Mouse (Mus musculus): ENCODE measurements around the gene Mfap1b. TPM values are rescaled to one million over a fixed set of nuclear protein-coding genes. Genes with fewer than 3 reads are reported as not detected.

Gene Mfap1b
- polyA plus RNA-seq, 1 experiment, result 2.0 TPM

- Histone ChIP-seq H3K36me3 (ENCODE audit: control insufficient read depth, insufficient read depth, low read length) (peaks cover 3% of the 10 kb centered on the region; the same call in 1 of the 2 replicates), H3K4me1 (ENCODE audit: control insufficient read depth, insufficient read depth, insufficient read length) (no peaks in the 10 kb centered on the region; the same call in 1 of the 2 replicates), H3K27ac (ENCODE audit: insufficient read depth, low read length) (peak overlapping the region; percentile 96), H3K27me3 (ENCODE audit: control insufficient read depth, insufficient read depth, low read length) (no peaks in the 10 kb centered on the region), H3K4me3 (ENCODE audit: extremely low read depth, insufficient read depth, insufficient read length) (peak overlapping the region; percentile 100)
- peak; percentile 7 to 38 for DNase-seq (ENCODE audit: low read depth in 1 of 2, low spot score in 2 of 2)
- WGBS, result under 1% methylated on average over 32 of the region's 32 CpGs
- TF ChIP-seq POLR2A (IDR thresholded peaks at IDR 0.05; ENCODE audit: low read depth, low read length), result no peak
- TF ChIP-seq CTCF (IDR thresholded peaks at IDR 0.05; ENCODE audit: extremely low read depth, insufficient read depth, insufficient read length, insufficient replicate concordance), result no peak
Measured at GRCm38 (mm10) chr2:121414139-121414685, 59.7 kb downstream of the Mfap1b start.

- DNase-seq (ENCODE audit: low read depth in 1 of 2, low spot score in 2 of 2), result peak; percentile 74 to 93
Measured at GRCm38 (mm10) chr2:121413387-121414042, 60.4 kb downstream of the Mfap1b start, which contains the start of the genes Pdia3 and Catsper2. TSS of gene Pdia3 (plus strand) at chr2:121413775. TSS of gene Catsper2 (minus strand) at chr2:121413792.

GRCm38 (mm10) chr2:121412843-121413386, 61.0 kb downstream of the Mfap1b start:
- Histone ChIP-seq H3K36me3 (ENCODE audit: control insufficient read depth, insufficient read depth, low read length) (peaks cover 3% of the 10 kb centered on the region; the same call in 1 of the 2 replicates), H3K4me3 (ENCODE audit: extremely low read depth, insufficient read depth, insufficient read length) (peak overlapping the region; percentile 100), H3K4me1 (ENCODE audit: control insufficient read depth, insufficient read depth, insufficient read length) (no peaks in the 10 kb centered on the region; the same call in 1 of the 2 replicates), H3K27me3 (ENCODE audit: control insufficient read depth, insufficient read depth, low read length) (no peaks in the 10 kb centered on the region), H3K27ac (ENCODE audit: insufficient read depth, low read length) (peak overlapping the region; percentile 91)
- DNase-seq (ENCODE audit: low read depth in 1 of 2, low spot score in 2 of 2), result peak; percentile 5 to 15
- 5% methylated on average over 4 of the region's 4 CpGs for WGBS
- TF ChIP-seq POLR2A (IDR thresholded peaks at IDR 0.05; ENCODE audit: low read depth, low read length) (no peak), CTCF (IDR thresholded peaks at IDR 0.05; ENCODE audit: extremely low read depth, insufficient read depth, insufficient read length, insufficient replicate concordance) (no peak)

More at GRCm38 (mm10) chr2:121413387-121414042, 60.4 kb downstream of the Mfap1b start, which contains the start of the genes Pdia3 and Catsper2:
- WGBS, result under 1% methylated on average over 68 of the region's 68 CpGs
- peaks cover 3% of the 10 kb centered on the region; the same call in 1 of the 2 replicates for H3K36me3 ChIP-seq (ENCODE audit: control insufficient read depth, insufficient read depth, low read length)
- peak within 1 kb of the TSS; percentile 96 for H3K27ac ChIP-seq (ENCODE audit: insufficient read depth, low read length)
- TF ChIP-seq CTCF (IDR thresholded peaks at IDR 0.05; ENCODE audit: extremely low read depth, insufficient read depth, insufficient read length, insufficient replicate concordance), result no peak
- TF ChIP-seq POLR2A (IDR thresholded peaks at IDR 0.05; ENCODE audit: low read depth, low read length), result peak; percentile 96
- H3K4me1 ChIP-seq (ENCODE audit: control insufficient read depth, insufficient read depth, insufficient read length), result no peaks in the 10 kb centered on the region; the same call in 1 of the 2 replicates
- H3K27me3 ChIP-seq (ENCODE audit: control insufficient read depth, insufficient read depth, low read length), result no peaks in the 10 kb centered on the region
- peak within 1 kb of the TSS; percentile 100 for H3K4me3 ChIP-seq (ENCODE audit: extremely low read depth, insufficient read depth, insufficient read length)

Other genes starting within 250 kb of the Mfap1b start
- gene Trp53bp1, start 202.7 kb downstream of the Mfap1b start, polyA plus RNA-seq (2012; rRNA removed), result 16.5 and 21.1 TPM in 2 replicates
- gene Map1a, start 184.5 kb downstream of the Mfap1b start, polyA plus RNA-seq (2012; rRNA removed), result 1.2 and 1.3 TPM in 2 replicates
- 8.7 and 9.3 TPM in 2 replicates for gene Ppip5k1, start 118.7 kb downstream of the Mfap1b start, polyA plus RNA-seq (2012; rRNA removed)
- 0.36 and 0.43 TPM in 2 replicates for gene Ckmt1, start 116.4 kb downstream of the Mfap1b start, polyA plus RNA-seq (2012; rRNA removed)
- gene Strc, start 86.9 kb downstream of the Mfap1b start, polyA plus RNA-seq (2012; rRNA removed), result 0.05 and 0.07 TPM in 2 replicates
- gene Pdia3, start 60.3 kb downstream of the Mfap1b start, polyA plus RNA-seq (2012; rRNA removed), result 214 and 398 TPM in 2 replicates
- 0.89 and 0.97 TPM in 2 replicates for gene Catsper2, start 60.3 kb downstream of the Mfap1b start, polyA plus RNA-seq (2012; rRNA removed)
- 22.8 and 26.6 TPM in 2 replicates for gene Ell3, start 29.8 kb downstream of the Mfap1b start, polyA plus RNA-seq (2012; rRNA removed)
- 206 and 255 TPM in 2 replicates for gene Serf2, start 24.9 kb downstream of the Mfap1b start, polyA plus RNA-seq (2012; rRNA removed)
- gene Hypk, start 20.8 kb downstream of the Mfap1b start, polyA plus RNA-seq (2012; rRNA removed), result 3.2 and 5.8 TPM in 2 replicates
- gene Serinc4, start 17.3 kb downstream of the Mfap1b start, polyA plus RNA-seq (2012; rRNA removed), result 0.22 and 0.33 TPM in 2 replicates
- 1.4 and 1.8 TPM in 2 replicates for gene Mfap1a, start 32.6 kb upstream of the Mfap1b start, polyA plus RNA-seq (2012; rRNA removed)
- gene Wdr76, start 32.7 kb upstream of the Mfap1b start, polyA plus RNA-seq (2012; rRNA removed), result 2.9 and 3.8 TPM in 2 replicates